Mouse (Mus musculus) ES-E14 (cell line): Measurements from ENCODE around the gene Mlec. TPM values are rescaled to one million over a fixed set of nuclear protein-coding genes. Genes with fewer than 3 reads are reported as not detected.

Experiments used
- DNase-seq: peaks from one replicate; pipeline ENCODE4 v3.0.0-alpha.2; 2013; ENCODE audit warnings: low read depth, low spot score
- H3K27ac ChIP-seq: 2 replicates; pipeline ENCODE4 v1.5.1; 2012; ENCODE audit warnings: low read depth, mild to moderate bottlenecking, low read length, moderate library complexity, mixed read lengths; ENCODE audit not compliant: poor library complexity, insufficient read depth, severe bottlenecking
- H3K36me3 ChIP-seq: 2 replicates; pipeline ENCODE4 v1.6.1; 2012; ENCODE audit warnings: mild to moderate bottlenecking, low read length, moderate library complexity, mixed read lengths; ENCODE audit not compliant: control insufficient read depth, poor library complexity, insufficient read depth, severe bottlenecking
- H3K4me1 ChIP-seq, 2 experiments: fragments of 150-350 bp in 1 of 2; sonication (generic) in 1 of 2; 2 replicates each; pipeline ENCODE4 v1.6.1; 2012; ENCODE audit warnings: low read length in 2 of 2, mild to moderate bottlenecking in 1 of 2, mixed read lengths in 1 of 2; ENCODE audit not compliant: control insufficient read depth in 2 of 2, insufficient read depth in 2 of 2, poor library complexity in 1 of 2
- H3K4me3 ChIP-seq, 2 experiments: fragments of 150-350 bp in 1 of 2; sonication (generic) in 1 of 2; 2 replicates each; pipeline ENCODE4 v1.5.1; 2012; ENCODE audit warnings: low read length in 2 of 2, low read depth in 1 of 2, mild to moderate bottlenecking in 1 of 2, mixed read lengths in 1 of 2; ENCODE audit not compliant: insufficient read depth in 1 of 2, poor library complexity in 1 of 2, severe bottlenecking in 1 of 2
- H3K9ac ChIP-seq: 2 replicates; pipeline ENCODE4 v1.6.1; 2012; ENCODE audit warnings: low read depth, mild to moderate bottlenecking, low read length, mixed read lengths; ENCODE audit not compliant: poor library complexity, insufficient read depth, severe bottlenecking
- H3K9me3 ChIP-seq: fragments of 150-350 bp; sonication (generic); 2 replicates; pipeline ENCODE4 v1.6.1; 2012; ENCODE audit warnings: low read depth, mild to moderate bottlenecking, low read length; ENCODE audit not compliant: control insufficient read depth, insufficient read depth
- CHD2 ChIP-seq: IDR thresholded peaks from 2 replicates; pipeline ENCODE4 v1.6.1; 2014; ENCODE audit warnings: mild to moderate bottlenecking, low read depth, low read length, inconsistent platforms
- HCFC1 ChIP-seq: IDR thresholded peaks from 2 replicates; pipeline ENCODE4 v1.6.1; 2012; ENCODE audit warnings: low read length, inconsistent platforms, borderline replicate concordance; ENCODE audit not compliant: insufficient read depth
- MAFK ChIP-seq: IDR thresholded peaks from 2 replicates; pipeline ENCODE4 v1.6.1; 2014; ENCODE audit warnings: mild to moderate bottlenecking, low read depth, low read length, inconsistent platforms; ENCODE audit not compliant: insufficient read depth
- ZC3H11A ChIP-seq: IDR thresholded peaks from 2 replicates; pipeline ENCODE4 v1.6.1; 2012; ENCODE audit warnings: low read depth, mild to moderate bottlenecking, inconsistent platforms, low read length, borderline replicate concordance
- ZNF384 ChIP-seq: IDR thresholded peaks from 2 replicates; pipeline ENCODE4 v1.6.1; 2012; ENCODE audit warnings: low read depth, low read length, inconsistent platforms
- in situ Hi-C, 2 experiments: fragments of 600-800 bp; cut with MboI; formaldehyde crosslinking; loops; one replicate each; pipeline ENCODE4 v1.15.1; 2025; ENCODE audit warnings: low sequenced_read_pairs in 2 of 2, inconsistent platforms in 1 of 2; ENCODE audit not compliant: unreplicated experiment in 2 of 2
- total RNA-seq: library from RNA; depleted of rRNA; stranded (reverse); fragments of 300-350 nt; gene quantifications from 2 replicates; pipeline ENCODE4 v1.2.3, GENCODE M21; 2012

Mlec gene
- total RNA-seq, 1 experiment: 191 TPM

GRCm38 (mm10) chr5:115133358-115134066, 24.5 kb downstream of the Mlec start:
- Histone ChIP-seq H3K4me1 (peaks cover 0 to 4% of the 10 kb centered on the region in 2 experiments; a peak in 2 of 4 replicates), H3K9ac (peak overlapping the region; percentile 62), H3K27ac (no peak overlapping the region), H3K36me3 (peaks cover 11% of the 10 kb centered on the region; the same call in 1 of the 2 replicates), H3K4me3 (peak overlapping the region; percentile 80 to 99), H3K9me3 (no peaks in the 10 kb centered on the region)
- in situ Hi-C loops: no loop called here
- TF ChIP-seq MAFK (no peak), ZC3H11A (no peak), CHD2 (no peak), ZNF384 (no peak), HCFC1 (no peak)
- no peak for DNase-seq

GRCm38 (mm10) chr5:115132465-115132864, 25.5 kb downstream of the Mlec start:
- H3K9me3 ChIP-seq: no peaks in the 10 kb centered on the region
- no peak for DNase-seq
- TF ChIP-seq CHD2: no peak
- no peak for TF ChIP-seq ZC3H11A
- no peak for TF ChIP-seq MAFK
- no peak for TF ChIP-seq ZNF384
- TF ChIP-seq HCFC1: no peak
- H3K36me3 ChIP-seq: peaks cover 18% of the 10 kb centered on the region; the same call in 1 of the 2 replicates
- H3K27ac ChIP-seq: no peak overlapping the region
- in situ Hi-C loops: no loop called here
- no peak overlapping the region for H3K4me3 ChIP-seq
- H3K9ac ChIP-seq: no peak overlapping the region
- H3K4me1 ChIP-seq: peaks cover under 1 to 4% of the 10 kb centered on the region in 2 experiments; a peak in 2 of 4 replicates

- peaks cover 41% of the 10 kb centered on the region; the same call in 1 of the 2 replicates for H3K36me3 ChIP-seq
- no peak overlapping the region for H3K9ac ChIP-seq
- no peak overlapping the region for H3K27ac ChIP-seq
- no peaks in the 10 kb centered on the region for H3K9me3 ChIP-seq
- no peak for TF ChIP-seq CHD2
- no peak for TF ChIP-seq HCFC1
- no peak for TF ChIP-seq MAFK
- no peak for TF ChIP-seq ZNF384
- no peak for TF ChIP-seq ZC3H11A
- in situ Hi-C loops: no loop called here
- DNase-seq: no peak
- H3K4me1 ChIP-seq: peaks cover 1 to 6% of the 10 kb centered on the region in 2 experiments; a peak in 2 of 4 replicates
- no peak overlapping the region for H3K4me3 ChIP-seq
Measured at GRCm38 (mm10) chr5:115129328-115129727, 28.7 kb downstream of the Mlec start.

GRCm38 (mm10) chr5:115127421-115128179, 30.4 kb downstream of the Mlec start:
- peaks cover 47% of the 10 kb centered on the region for H3K36me3 ChIP-seq
- no peak for TF ChIP-seq ZC3H11A
- in situ Hi-C loops: no loop called here
- no peaks in the 10 kb centered on the region for H3K9me3 ChIP-seq
- no peak overlapping the region; the same call in 1 of the 2 replicates for H3K9ac ChIP-seq
- H3K27ac ChIP-seq: no peak overlapping the region
- DNase-seq: no peak
- H3K4me3 ChIP-seq: no peak overlapping the region
- H3K4me1 ChIP-seq: peaks cover 1 to 3% of the 10 kb centered on the region in 2 experiments; a peak in 1 of 4 replicates
